Mouse (Mus musculus) WW6 (cell line): Measurements from ENCODE around the gene 4833439L19Rik.

Source experiments
- DNase-seq: peaks from one replicate; pipeline ENCODE4 v3.0.0-alpha.2; 2013; ENCODE audit warnings: low read depth, low spot score

The 4833439L19Rik gene

GRCm38 (mm10) chr13:54521181-54521580 lies 44.1 kb downstream of the 4833439L19Rik start:
- no peak for DNase-seq

GRCm38 (mm10) chr13:54520221-54520620 lies 45.0 kb downstream of the 4833439L19Rik start:
- DNase-seq, result peak; percentile 16

- no peak for DNase-seq
Measured at GRCm38 (mm10) chr13:54505920-54506319, 59.3 kb downstream of the 4833439L19Rik start.

GRCm38 (mm10) chr13:54504611-54505260 lies 60.5 kb downstream of the 4833439L19Rik start:
- DNase-seq, result peak; percentile 14

GRCm38 (mm10) chr13:54503604-54504521 lies 61.4 kb downstream of the 4833439L19Rik start, which contains the start of gene Simc1:
Gene Simc1, plus strand, starts transcription at chr13:54503779.
- peak; percentile 16 for DNase-seq

- no peak for DNase-seq
Measured at GRCm38 (mm10) chr13:54503278-54503603, 62.0 kb downstream of the 4833439L19Rik start.

- DNase-seq, result no peak
Measured at GRCm38 (mm10) chr13:54501957-54502690, 63.1 kb downstream of the 4833439L19Rik start.

- no peak for DNase-seq
Measured at GRCm38 (mm10) chr13:54501352-54501751, 63.9 kb downstream of the 4833439L19Rik start.
